Mouse (Mus musculus) bone marrow, adult 2 months (tissue): ENCODE measurements around the gene Apoa2.

ENCODE experiments used
- CTCF ChIP-seq: fragments of 200-500 bp; IDR thresholded peaks from 2 replicates; pipeline ENCODE4 v1.5.1; 2011; ENCODE audit warnings: low read length, control low read depth; ENCODE audit not compliant: control insufficient read depth, insufficient read depth
- POLR2A ChIP-seq: fragments of 200-500 bp; IDR thresholded peaks from 2 replicates; pipeline ENCODE4 v1.6.1; 2011; ENCODE audit warnings: low read depth, mild to moderate bottlenecking, control low read depth, low read length, borderline replicate concordance; ENCODE audit not compliant: control insufficient read depth

GRCm38 (mm10) chr1:171199532-171199931 is 25.3 kb upstream of the Apoa2 start:
- TF ChIP-seq POLR2A, result no peak
- TF ChIP-seq CTCF, result no peak
